Mouse (Mus musculus): ENCODE data around the gene Gm9844.
"Not testable (repeated sequence)": the region's sequence is repeated elsewhere in the genome, so short reads cannot be mapped to it uniquely, and the experiment has no call there.

GRCm38 (mm10) chr7:24838732-24839409 is 23.1 kb upstream of the Gm9844 start:
- TF ChIP-seq CTCF, EP300 (IDR thresholded peaks at IDR 0.05; ENCODE audit: low read depth): not testable (repeated sequence)

Data from heart, postnatal 0 days (tissue).